Mouse (Mus musculus) frontal cortex, postnatal 25 days (tissue): ENCODE results near the gene Olfr750.

Source experiments
- DNase-seq, 2 experiments: peaks; one replicate each; pipeline ENCODE4 v3.0.0; 2022; ENCODE audit warnings: low spot score in 2 of 2

Gene Olfr750

GRCm38 (mm10) chr14:51074335-51074734 lies at the start of gene Olfr750:
Olfr750 (minus strand) TSS chr14:51074435.
- no peak for DNase-seq

- no peak for DNase-seq
Observed at GRCm38 (mm10) chr14:51113916-51114560, 39.8 kb upstream of the Olfr750 start, which contains the start of gene Eddm3b. Eddm3b (plus strand) TSS chr14:51114426.

- DNase-seq, result no peak
Observed at GRCm38 (mm10) chr14:51113476-51113875, 39.2 kb upstream of the Olfr750 start.

GRCm38 (mm10) chr14:51111966-51112365 lies 37.7 kb upstream of the Olfr750 start:
- DNase-seq, result no peak

- no peak for DNase-seq
Observed at GRCm38 (mm10) chr14:51106449-51106967, 32.3 kb upstream of the Olfr750 start.

GRCm38 (mm10) chr14:51104366-51104765 lies 30.1 kb upstream of the Olfr750 start:
- no peak for DNase-seq

GRCm38 (mm10) chr14:51103217-51103616 lies 29.0 kb upstream of the Olfr750 start:
- DNase-seq, result peak; percentile 61 to 68

- no peak for DNase-seq
Observed at GRCm38 (mm10) chr14:51101284-51101683, 27.0 kb upstream of the Olfr750 start.

GRCm38 (mm10) chr14:51098921-51099320 lies 24.7 kb upstream of the Olfr750 start:
- DNase-seq, result no peak

GRCm38 (mm10) chr14:51098300-51098699 lies 24.1 kb upstream of the Olfr750 start:
- DNase-seq, result peak; percentile 56 to 86

GRCm38 (mm10) chr14:51095736-51096524 lies 21.7 kb upstream of the Olfr750 start:
- DNase-seq, result no peak

GRCm38 (mm10) chr14:51094921-51095320 lies 20.7 kb upstream of the Olfr750 start:
- no peak for DNase-seq

- DNase-seq, result no peak
Observed at GRCm38 (mm10) chr14:51094096-51094875, 20.1 kb upstream of the Olfr750 start.

- DNase-seq, result no peak
Observed at GRCm38 (mm10) chr14:51093496-51093895, 19.3 kb upstream of the Olfr750 start.

GRCm38 (mm10) chr14:51092073-51092620 lies 17.9 kb upstream of the Olfr750 start:
- no peak for DNase-seq

- no peak for DNase-seq
Observed at GRCm38 (mm10) chr14:51090921-51091900, 17.0 kb upstream of the Olfr750 start, which contains the start of the genes Rnase4 and Ang. Rnase4 (plus strand) TSS chr14:51091077. Ang (plus strand) TSS chr14:51091150.

- peak; percentile 83 to 87 for DNase-seq
Observed at GRCm38 (mm10) chr14:51090077-51090781, 16.0 kb upstream of the Olfr750 start.

- DNase-seq, result no peak
Observed at GRCm38 (mm10) chr14:51089674-51090076, 15.4 kb upstream of the Olfr750 start.

- peak; percentile 99 for DNase-seq
Observed at GRCm38 (mm10) chr14:51088970-51089673, 14.9 kb upstream of the Olfr750 start.
